Mouse (Mus musculus): ENCODE results near the gene Macf1. TPM values are rescaled to one million over a fixed set of nuclear protein-coding genes. Genes with fewer than 3 reads are reported as not detected.
"Not testable (repeated sequence)": the region's sequence is repeated elsewhere in the genome, so short reads cannot be mapped to it uniquely, and the experiment has no call there.

Macf1 gene
- total RNA-seq, 2 experiments from 2014 or later, result 76.5 to 88.0 TPM

DNA sequence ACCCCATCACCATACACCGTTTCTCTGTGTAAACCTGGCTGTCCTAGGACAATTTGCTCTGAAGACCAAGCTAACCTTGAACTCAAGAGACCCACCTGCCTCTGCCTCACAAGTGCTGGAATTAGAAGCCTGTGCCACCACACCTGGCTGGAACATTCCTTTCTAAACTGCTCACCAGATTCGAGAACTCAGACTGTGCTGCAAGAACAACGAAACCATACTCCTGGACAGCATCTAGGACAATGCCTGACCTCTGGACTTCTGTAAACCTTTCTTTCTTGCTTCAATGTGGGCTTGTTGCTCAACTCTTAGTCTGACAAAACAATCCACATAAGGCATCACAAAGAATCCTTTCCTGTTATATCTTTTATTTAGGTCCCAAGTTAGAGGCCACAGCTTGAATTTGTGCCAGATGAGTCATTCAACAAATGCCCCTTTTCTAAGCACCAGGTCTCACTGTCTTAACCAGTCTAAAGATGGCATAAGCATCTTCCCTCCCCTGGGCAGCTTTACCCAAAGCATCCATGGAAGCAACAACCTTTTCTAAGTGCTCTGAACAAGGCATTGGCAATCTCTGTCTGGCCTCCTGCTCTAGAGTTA lies 38.8 kb downstream of the Macf1 start:
- no peak for DNase-seq
- intact Hi-C loops (cut with DNase I; ENCODE audit: low total_unique reads), result no loop called here

DNA sequence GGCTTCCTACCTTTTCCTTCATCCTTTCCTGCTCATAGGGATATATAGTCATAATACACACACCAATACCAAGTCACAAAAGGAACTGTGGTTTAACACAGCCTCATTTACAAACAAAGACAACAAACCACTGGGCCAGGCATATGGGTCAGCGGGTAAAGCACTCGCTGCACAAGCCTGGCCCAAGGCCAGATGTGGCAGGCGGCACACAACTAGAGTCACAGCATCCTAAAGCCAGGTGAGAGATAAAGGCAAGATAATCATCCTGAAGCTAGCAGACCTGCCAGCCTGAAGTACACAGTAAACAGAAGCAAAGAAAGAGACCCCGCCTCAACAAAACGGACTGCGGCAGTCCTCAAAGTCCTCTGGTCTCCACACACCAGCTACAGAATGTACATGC lies 40.6 kb downstream of the Macf1 start:
- intact Hi-C loops (cut with DNase I; ENCODE audit: low total_unique reads), result no loop called here
- DNase-seq, result no peak

DNA sequence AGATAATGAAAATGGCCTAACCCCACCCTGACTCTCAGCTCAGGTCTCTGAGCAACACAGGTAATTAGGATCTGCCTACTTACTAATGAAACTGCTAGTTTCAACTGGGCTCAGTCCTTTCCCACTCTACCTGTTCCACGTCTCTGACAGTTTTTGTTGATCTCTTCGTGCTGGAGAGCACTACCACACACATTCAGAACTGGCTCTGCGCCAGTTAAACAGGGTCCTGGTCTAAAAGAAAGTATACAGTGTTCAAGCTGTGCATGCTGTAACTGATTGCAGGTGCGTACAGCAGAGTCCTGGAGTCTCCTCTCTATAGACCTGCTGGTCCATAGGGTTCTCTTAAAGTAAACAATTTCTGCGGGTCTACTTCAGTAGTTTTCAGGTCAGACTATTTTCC lies 41.3 kb downstream of the Macf1 start:
- DNase-seq, result no peak
- intact Hi-C loops (cut with DNase I; ENCODE audit: low total_unique reads), result no loop called here

DNA sequence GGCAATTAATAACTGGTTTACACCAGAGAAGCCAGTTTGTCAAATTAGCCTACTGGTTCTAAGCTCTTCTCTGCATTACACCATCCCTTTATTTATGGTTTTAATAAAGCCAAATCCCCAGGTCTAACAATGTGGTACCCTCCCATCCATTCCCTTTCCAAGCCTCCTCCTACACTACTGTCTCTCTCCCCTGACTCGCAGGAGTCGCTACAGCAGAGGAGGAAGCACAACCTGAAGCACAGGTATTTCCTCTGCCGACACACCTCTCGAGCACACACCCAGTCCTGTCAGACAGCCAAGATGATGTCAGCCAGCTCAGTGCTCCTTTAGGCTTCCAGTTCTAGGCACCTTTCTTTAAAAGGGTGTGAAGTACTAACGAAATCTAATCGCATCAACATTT lies 47.0 kb downstream of the Macf1 start:
- intact Hi-C loops (cut with DNase I; ENCODE audit: low total_unique reads), result no loop called here
- no peak for DNase-seq

DNA sequence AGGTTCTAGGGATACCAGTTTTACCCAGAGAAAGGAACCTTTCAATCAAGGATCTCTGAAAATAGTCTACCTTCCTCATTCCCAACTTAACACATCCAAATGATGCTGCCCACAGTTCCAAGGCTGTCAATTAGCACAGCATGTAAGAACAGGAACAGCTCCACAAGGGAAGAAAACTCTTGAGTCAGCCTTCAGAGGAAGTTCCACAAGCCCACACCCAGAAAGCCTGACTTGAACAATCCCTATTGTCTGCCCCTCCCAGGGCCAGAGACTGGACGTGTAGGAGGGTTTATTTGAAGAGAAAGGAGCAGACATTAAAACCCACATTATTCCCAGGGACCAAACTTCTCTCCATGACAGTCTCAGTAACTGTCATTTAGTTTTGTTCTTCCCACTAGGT lies 48.7 kb downstream of the Macf1 start:
- intact Hi-C loops (cut with DNase I; ENCODE audit: low total_unique reads), result no loop called here
- DNase-seq, result no peak

DNA sequence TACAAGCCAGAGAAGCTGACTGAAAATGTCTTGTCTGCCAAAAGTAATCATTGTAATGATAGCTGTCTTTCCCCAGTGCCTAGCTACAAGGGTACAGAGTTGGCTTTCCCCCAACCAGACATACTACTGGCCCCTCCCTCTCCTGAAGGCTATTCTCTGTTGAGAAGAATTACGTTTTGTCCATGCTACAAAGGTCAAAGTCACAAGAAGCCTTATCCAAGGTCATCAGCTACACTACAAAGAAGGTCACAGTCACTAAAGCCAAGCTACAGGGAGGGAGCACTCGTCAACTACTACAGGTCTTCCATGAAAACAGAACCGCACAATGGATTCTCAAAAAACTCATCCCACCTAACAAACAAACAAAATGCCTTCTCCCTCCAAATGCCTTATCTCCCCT lies 49.7 kb downstream of the Macf1 start:
- intact Hi-C loops (cut with DNase I; ENCODE audit: low total_unique reads), result loop anchor here (5.0 kb wide), 1 partner anchor 33 kb away; no protein-coding TSS in a partner anchor
- no peak for DNase-seq

DNA sequence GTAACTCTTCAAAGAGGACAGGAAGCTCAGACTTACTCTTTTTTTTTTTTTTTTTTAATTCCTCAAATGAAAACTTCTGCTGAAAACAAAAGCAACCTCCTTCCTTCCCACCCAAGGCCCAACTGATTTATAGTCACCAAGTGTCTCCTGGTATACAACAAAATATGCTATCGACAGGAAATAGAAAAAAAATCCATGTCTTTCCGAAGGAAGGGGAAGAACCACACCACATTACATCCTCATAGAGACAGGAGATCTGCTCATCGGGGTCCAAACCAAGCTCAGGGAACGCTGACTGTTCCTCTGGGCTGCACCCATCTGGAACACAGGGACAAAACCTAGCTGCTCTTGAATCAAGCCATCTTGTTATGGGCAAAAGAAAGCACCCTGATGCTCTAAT lies 50.3 kb downstream of the Macf1 start:
- no peak for DNase-seq
- intact Hi-C loops (cut with DNase I; ENCODE audit: low total_unique reads), result loop anchor here (5.0 kb wide), 1 partner anchor 33 kb away; no protein-coding TSS in a partner anchor

DNA sequence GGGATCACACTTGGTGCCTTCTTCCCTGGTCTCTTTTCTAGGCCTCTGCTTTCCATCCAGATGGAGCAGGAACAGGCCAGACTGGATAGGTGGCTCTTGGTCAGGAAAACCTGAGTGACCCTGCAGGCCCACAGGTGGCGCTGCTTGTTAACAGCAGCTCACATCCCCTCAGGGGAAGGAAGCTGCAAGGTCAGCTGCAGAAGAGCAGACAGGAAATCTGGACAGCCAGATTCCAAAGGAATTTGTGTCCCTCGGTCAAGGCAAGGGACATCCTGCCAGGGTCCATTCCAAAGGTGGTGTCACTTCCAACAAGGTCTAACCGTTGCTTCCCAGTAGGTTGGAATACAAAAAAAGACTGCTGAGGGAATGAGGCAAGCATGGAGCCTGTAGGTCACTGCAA lies 50.8 kb downstream of the Macf1 start:
- DNase-seq, result peak; percentile 66
- intact Hi-C loops (cut with DNase I; ENCODE audit: low total_unique reads), result loop anchor here (5.0 kb wide), 1 partner anchor 34 kb away; no protein-coding TSS in a partner anchor

DNA sequence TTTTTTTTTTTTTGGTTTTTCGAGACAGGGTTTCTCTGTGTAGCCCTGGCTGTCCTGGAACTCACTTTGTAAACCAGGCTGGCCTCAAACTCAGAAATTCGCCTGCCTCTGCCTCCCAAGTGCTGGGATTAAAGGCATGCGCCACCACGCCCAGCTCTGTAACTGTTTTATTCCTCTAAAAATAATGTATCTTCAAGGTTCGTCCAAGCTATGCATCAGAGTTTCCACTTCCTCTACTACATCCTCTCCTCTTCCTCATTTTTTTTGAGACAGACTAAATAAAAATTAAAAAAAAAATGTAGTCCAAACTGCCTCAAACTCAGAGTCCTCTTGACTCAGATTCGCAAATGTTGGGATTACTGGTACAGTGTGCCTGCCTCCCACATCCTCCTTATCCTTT lies 52.0 kb downstream of the Macf1 start:
- DNase-seq, result not testable (repeated sequence)
- intact Hi-C loops (cut with DNase I; ENCODE audit: low total_unique reads), result loop anchor here (5.0 kb wide), 1 partner anchor 35 kb away; no protein-coding TSS in a partner anchor

DNA sequence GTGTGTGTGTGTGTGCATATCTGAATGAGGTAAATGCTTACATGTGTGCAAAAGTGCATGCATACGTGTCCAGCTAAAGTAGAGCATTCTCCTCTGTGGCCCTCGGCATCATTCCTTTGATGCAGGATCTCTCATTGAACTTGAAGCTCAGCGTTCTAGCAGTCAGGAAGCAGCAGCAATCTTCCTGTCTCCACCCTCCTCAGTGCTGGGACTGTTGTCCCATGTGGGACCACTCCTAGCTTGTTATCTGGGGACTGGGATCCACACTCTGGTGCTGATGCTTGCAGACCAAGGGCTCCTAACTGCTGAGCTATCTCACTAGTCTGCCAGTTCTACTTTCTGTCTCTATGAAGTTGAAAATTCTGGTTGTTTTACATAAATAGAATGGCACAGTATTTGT lies 52.5 kb downstream of the Macf1 start:
- intact Hi-C loops (cut with DNase I; ENCODE audit: low total_unique reads), result loop anchor here (5.0 kb wide), 1 partner anchor 36 kb away; no protein-coding TSS in a partner anchor
- DNase-seq, result no peak

DNA sequence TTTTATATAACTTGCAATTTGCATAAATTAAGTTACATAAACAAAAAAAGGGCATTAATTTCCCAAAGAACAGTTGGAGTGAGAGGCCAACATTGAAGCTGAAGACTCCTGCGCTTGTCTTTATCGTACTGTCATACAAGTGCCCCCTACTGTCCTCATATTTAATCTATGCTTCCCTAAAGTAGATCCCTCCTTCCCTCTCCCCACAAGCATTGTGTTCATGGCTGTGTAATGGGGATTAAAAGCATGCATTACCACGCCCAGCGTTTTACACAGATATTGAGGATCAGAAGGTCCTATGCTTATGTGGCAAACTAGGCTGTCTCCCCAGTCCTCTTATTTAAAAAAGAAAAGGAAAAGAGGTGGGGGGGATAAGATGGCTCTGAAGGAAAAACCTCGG lies 56.5 kb downstream of the Macf1 start:
- intact Hi-C loops (cut with DNase I; ENCODE audit: low total_unique reads), result no loop called here
- no peak for DNase-seq

DNA sequence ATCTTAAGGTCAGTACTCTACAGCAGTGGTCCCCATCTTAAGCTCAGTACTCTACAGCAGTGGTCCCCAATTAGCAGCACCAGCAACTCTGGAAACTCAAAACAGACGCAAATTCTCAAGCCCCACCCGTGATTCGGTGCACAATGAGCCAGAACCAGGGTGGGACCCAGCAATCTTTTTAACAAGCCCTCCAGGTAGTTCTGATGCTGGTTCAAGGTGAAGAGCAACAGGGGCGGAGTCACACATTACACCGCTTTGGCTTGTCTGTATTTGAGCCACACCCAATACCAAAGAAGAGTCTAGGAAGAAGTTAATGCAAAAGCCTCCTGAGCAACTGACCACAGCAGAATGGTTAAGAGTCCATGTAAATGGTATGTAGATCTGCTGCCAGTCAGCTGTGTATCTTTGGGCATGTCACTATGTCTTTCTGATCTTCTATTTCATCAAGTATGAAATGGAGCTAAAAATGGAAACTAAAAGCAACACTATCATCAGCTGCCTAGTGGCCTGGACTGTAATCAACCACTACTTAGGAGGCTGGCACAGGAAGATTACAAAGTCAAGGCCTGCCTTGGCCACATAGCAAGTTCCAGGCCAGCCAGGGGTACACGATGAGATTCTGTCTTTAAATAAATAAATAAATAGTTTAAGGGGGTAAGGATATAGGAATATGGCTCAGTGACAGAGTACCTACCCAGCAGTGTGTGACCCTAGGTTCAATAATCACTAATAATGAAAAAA lies 58.7 kb downstream of the Macf1 start:
- no peak for DNase-seq
- intact Hi-C loops (cut with DNase I; ENCODE audit: low total_unique reads), result no loop called here

DNA sequence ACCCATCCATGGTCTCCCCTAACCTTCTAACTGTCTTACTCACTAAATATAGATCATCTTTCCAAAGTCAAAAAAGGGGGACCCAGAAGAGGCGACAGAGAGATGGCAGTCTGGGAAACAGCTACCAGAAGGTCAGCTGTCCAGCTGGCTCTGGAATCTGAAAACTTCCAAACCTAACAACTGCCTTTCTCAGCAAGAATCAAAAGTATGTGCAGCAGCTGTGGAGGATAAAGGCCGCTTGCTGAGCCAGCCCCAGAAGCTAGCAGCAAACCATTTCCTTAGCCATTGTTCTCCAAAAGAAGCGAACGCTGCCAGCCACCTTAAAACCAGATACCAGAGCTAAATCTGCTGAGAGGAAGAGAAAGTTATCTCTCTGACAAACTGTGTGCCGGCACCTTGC lies 59.7 kb downstream of the Macf1 start:
- peak; percentile 11 for DNase-seq
- intact Hi-C loops (cut with DNase I; ENCODE audit: low total_unique reads), result no loop called here

DNA sequence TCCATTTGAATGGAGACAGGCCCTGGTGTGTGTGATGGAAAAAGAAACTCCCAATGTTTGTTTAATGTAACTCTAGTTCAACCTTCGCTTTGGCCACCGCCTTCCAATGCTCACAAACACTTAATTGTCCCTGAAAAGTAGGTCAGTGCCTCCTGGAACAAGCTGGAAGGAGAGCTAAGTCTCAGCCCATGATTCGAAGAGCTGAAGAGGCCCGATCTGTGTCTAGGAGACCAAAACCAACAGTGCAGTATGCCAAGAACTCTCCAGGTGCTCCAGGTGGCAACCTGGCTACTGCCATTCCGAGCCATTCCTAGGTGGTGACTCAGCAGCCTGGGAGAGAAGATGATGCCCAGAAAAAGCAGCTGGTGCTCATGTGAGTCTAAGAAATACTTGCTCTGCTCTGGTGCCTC lies 60.4 kb downstream of the Macf1 start:
- intact Hi-C loops (cut with DNase I; ENCODE audit: low total_unique reads), result no loop called here

DNA sequence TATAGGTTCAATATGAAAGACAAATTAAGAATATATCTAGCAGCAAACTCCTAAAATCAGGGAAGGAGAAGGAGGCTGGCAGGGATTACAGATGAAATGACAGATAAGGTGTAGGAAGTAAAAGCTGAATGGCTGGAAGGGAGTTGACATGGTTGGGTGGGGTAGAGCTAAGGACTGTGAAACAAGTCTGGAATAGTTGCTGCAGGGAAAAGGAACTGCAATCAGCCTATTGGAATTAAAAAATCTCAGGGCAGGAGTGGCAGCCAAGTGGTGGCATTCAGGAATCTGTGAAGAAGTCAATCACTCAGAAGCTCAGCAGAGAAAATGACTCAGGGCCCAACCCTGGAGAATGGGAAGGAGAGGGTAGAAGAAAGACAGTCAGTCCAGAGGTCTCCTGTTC lies 62.4 kb downstream of the Macf1 start:
- intact Hi-C loops (cut with DNase I; ENCODE audit: low total_unique reads), result no loop called here
- DNase-seq, result no peak

More for the DNA sequence above, 60.4 kb downstream of the Macf1 start:
- no peak for DNase-seq

DNA sequence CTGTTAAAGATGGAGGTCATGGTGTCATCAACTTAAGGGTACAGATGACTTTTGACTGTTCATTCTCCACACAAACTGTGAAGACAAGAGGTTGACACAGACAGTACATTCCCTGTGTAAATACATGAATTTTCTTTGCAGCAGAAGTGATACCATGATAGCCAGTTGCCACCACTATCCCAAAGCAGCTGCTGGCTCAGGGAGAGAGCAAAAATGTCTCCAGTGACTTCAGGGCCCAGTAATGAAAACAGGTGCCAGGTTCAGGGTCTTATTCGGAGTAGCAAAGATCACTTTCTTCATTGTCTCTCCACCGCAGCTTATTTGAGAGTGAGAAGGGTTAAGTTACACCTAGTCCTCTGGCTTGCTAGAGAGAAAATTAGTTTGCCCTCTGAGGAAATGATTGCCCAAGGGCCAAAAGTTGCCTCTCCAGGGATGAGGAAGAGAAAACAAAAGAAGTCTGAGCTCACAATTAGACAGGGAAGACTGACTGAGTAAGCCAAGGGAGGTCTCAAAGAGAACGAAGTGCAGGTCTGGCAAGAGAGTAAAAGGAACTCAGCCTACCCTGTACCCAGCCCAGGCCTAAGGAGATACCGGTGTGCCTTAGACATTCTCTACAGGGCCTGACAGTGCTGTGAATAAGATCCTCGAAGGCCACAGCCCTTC lies 66.3 kb downstream of the Macf1 start:
- DNase-seq, result no peak
- intact Hi-C loops (cut with DNase I; ENCODE audit: low total_unique reads), result no loop called here

DNA sequence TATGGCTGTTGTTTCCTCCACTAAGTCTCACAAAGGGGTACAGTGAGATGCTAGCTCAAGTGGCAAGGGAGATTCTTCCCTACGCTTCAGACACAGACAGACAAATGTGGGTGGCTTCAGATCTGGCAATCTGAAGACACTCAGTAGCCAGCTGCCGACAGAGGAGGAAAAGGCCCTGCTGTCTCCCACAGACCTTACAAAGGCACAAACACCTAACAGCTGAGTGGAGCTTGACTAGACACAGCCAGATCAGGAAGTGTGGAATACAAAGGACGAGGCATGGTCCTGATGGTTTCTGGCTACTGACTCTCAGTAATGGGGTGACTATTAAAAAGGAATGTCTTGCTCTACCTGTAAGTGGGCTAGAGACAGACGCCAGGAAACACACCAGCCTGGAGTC lies 67.2 kb downstream of the Macf1 start:
- intact Hi-C loops (cut with DNase I; ENCODE audit: low total_unique reads), result no loop called here

DNA sequence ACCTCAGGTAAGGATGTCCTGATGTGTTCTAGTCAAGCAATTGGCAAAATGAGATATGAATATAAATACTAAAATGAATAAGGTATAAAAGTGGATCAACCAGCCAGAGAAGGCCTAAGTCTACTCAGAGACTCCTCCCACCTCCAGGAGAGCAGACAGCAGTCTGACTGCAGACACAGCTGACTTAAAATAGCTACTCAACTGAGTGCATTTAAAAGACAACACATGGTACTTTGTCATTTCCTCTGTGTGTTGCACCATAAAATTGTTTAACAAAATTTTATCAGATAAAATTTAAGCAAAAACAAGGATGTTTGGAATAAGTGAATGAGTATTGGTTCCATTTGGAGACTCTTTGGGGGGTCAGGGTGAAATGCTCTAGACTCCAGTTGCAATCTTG lies 67.7 kb downstream of the Macf1 start:
- intact Hi-C loops (cut with DNase I; ENCODE audit: low total_unique reads), result no loop called here
- DNase-seq, result no peak

More for the DNA sequence above, 67.2 kb downstream of the Macf1 start:
- DNase-seq, result no peak

DNA sequence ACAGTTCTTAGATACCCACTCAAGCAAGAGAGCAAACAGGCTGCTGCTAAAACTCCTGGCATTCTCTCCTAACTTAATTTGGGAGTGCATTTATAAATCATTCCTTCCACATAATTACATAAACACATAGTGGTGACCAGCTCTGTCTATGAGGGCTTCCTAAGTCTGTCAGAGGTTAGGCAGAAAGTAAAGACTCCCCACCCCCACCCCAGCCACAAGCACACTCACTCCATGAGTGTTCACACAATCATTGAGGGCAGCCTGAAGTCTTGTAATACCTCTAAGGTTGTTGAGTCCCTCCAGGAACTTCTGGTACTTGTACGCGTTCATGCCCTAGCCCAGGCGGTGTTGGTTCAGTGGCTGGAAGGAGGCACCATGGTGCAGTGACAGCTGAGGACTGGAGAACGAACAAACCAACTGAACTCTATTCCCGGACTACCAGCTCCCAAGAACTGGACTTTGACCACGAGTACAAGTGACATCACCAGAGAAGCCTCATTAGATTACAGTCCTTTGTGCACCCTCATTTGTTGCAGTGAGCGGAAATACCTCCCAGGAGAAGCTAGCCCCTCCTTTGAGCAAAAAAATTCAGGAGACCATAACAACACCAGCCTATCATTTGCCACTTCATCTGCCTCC lies 70.7 kb downstream of the Macf1 start:
- DNase-seq, result no peak
- intact Hi-C loops (cut with DNase I; ENCODE audit: low total_unique reads), result no loop called here

DNA sequence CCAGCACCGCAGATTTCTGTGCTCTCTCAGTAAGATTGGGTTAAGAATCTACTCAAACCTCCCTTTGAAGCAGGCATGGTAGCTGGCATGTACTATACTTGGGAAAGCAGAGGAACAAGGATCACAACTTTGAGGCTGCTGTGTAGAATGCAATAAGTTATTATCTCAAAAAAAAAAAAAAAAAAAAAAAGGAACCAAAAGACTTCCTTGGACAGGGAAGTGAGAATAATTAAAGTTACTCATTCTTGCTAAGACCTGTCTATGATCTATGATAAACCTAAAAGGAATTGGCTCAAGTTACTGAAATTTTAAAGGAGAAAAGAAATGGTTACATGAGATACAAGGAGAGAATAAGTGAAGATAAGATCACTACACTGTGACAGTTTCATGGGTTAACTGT lies 72.2 kb downstream of the Macf1 start:
- no peak for DNase-seq
- intact Hi-C loops (cut with DNase I; ENCODE audit: low total_unique reads), result no loop called here

Data from gastrocnemius, postnatal 14 days (tissue).